Mouse (Mus musculus) G1E (cell line): ENCODE measurements around the gene Myh1.

Experiments
- CTCF ChIP-seq: IDR thresholded peaks from 2 replicates; pipeline ENCODE4 v1.5.1; 2012; ENCODE audit warnings: low read depth, low read length, inconsistent platforms, mixed read lengths
- GATA1 ChIP-seq: IDR thresholded peaks from 2 replicates; pipeline ENCODE4 v1.6.1; 2012; ENCODE audit warnings: borderline replicate concordance, low read length, inconsistent platforms, mixed read lengths
- GATA2 ChIP-seq: IDR thresholded peaks from 2 replicates; pipeline ENCODE4 v1.6.1; 2012; ENCODE audit warnings: low read depth, low read length, inconsistent platforms, borderline replicate concordance
- POLR2AphosphoS5 ChIP-seq: IDR thresholded peaks from 2 replicates; pipeline ENCODE4 v1.6.1; 2012; ENCODE audit warnings: low read depth, low read length, inconsistent platforms; ENCODE audit not compliant: insufficient replicate concordance
- TAL1 ChIP-seq: conservative IDR thresholded peaks from 2 replicates; pipeline ENCODE4 v1.6.1; 2012; ENCODE audit warnings: low read depth, low read length, inconsistent platforms, mixed read lengths

DNA sequence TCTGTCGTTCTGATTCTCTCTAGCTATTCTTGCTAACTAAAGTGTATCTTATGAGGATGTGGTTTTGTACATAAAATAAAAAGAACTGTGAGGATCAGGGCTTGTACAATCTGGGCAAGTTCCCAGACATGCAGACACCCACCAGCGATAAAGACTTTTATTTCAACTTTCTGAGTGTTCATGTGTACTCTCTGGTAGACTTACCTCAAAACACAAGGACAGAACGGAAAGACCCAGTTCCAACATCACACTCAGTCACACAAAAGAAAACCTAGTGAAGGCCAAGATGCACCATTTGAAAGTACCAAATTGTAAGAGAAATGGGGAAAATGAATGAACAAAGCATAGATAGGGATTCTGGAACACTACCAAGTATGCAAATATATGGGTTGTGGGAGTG, 28.9 kb downstream of the Myh1 start:
- TF ChIP-seq CTCF: no peak
- TF ChIP-seq TAL1: no peak
- TF ChIP-seq GATA1: no peak
- TF ChIP-seq POLR2AphosphoS5: no peak
- TF ChIP-seq GATA2: no peak
